Mouse (Mus musculus) c-Kit-positive CD71-negative TER-119-negative erythroid progenitor cells, embryonic 14.5 days (primary cell): ENCODE data around the gene Klrb1c.
"Not testable (repeated sequence)": the region's sequence is repeated elsewhere in the genome, so short reads cannot be mapped to it uniquely, and the experiment has no call there.

Source experiments
- DNase-seq: peaks from one replicate; pipeline ENCODE4 v3.0.0-alpha.2; 2013; ENCODE audit warnings: low read depth

The Klrb1c gene

DNA sequence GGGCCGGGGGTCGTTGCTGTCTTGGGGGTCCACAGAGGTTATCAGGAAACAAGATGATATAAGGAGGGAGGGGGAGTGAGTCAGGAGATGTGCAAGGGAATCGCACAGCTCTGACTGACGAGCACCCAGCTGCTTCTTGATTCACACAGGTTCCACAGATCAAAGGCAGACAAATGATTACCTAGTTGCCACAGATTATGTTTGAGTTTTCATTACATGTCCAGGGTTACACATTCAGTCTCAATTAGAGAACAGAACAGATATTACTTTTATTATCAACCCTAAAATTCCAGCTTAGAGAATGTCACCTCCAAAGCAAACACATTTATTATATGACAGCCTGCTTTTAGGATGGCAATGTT, 33.6 kb downstream of the Klrb1c start:
- not testable (repeated sequence) for DNase-seq

GRCm38 (mm10) chr6:128754748-128755401, 34.1 kb downstream of the Klrb1c start:
- not testable (repeated sequence) for DNase-seq

GRCm38 (mm10) chr6:128754265-128754664, 34.8 kb downstream of the Klrb1c start:
- not testable (repeated sequence) for DNase-seq

GRCm38 (mm10) chr6:128753610-128754224, 35.3 kb downstream of the Klrb1c start:
- DNase-seq, result peak; percentile 34

GRCm38 (mm10) chr6:128747006-128747405, 42.0 kb downstream of the Klrb1c start:
- DNase-seq, result not testable (repeated sequence)

DNA sequence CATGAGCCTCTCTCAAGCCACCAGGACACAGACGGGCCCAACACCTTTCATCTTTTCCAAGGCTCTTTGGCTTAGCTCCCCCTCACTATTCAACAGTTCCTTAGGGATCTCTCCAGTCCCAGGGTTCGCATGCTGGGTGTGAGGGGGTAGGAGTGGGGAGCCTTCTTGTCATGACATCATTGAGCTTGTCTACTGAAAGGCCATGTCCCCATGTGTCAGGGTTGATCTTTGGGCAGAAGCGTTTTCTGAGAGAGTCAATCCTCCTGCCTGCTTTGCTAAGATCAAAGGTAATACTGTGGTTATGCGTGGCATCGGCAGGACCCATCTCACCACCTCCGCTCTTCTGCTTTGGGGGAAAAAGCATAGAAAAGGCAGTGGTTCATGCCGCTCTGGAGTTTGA, 51.6 kb downstream of the Klrb1c start:
- no peak for DNase-seq

- DNase-seq, result no peak
These were observed 52.9 kb downstream of the Klrb1c start for GRCm38 (mm10) chr6:128736100-128736499.

- DNase-seq, result no peak
These were observed 54.1 kb downstream of the Klrb1c start for GRCm38 (mm10) chr6:128734896-128735295.

DNA sequence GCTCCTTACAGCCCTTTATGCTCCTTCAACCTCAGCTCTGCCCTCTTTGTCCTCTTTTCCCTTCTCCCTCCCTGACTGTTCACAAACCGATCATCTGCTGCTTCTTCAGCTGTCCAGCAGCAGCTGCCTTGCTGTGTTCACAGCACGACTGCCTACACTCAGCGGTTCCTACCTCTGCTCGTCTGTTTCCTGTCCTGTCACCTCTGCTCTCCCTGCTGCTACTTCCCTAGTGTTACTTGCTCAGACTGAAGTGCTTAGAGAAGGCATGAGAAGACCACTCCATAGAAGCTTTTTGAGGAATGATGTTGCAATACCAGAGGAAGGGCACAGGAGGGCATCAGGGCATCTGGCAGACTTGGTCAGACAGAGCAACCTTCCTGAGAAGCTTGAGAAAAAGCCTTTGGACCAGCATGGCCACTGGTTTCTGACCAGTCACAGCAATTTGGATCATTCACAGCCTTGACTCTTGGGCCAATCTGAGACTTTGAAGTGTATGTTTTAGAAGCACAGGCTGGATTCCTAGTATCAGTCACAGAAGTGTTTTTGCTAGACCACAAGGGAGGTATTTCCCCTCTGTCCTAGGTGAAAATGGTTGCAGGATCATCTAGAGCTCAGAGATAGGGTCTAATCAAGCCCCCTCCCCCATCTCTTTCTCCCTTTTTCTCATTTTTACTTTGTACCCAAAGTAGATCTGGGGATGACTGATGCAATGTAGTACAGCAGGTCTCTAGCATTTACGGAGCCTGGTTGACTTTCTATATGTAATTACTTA, 54.9 kb downstream of the Klrb1c start:
- no peak for DNase-seq

- DNase-seq, result no peak
These were observed 57.0 kb downstream of the Klrb1c start for GRCm38 (mm10) chr6:128732032-128732431.
